Mouse (Mus musculus): ENCODE measurements at regions not wholly inside any gene's neighbourhood (a gene's known extent, or its start where the extent isn't known, plus 50 kb on each side); places are given as distances from the start of the nearest gene placed in this dataset.

GRCm38 (mm10) chr7:40846512-40846911 is 51.6 kb upstream of the Vstm2b start:
- no peak for DNase-seq (ENCODE audit: low spot score in 2 of 2)
